7 mouse cellular contexts compared by ENCODE assay signal in genomic region chr4:95636937-95637749, GRCm38 (mm10).
DNase-seq lines count a peak whose midpoint lies in the region; ATAC-seq and TF ChIP-seq lines count a peak whose summit lies in the region.

No protein-coding gene starts in this region.

- TF ChIP-seq CTCF in cerebellum, adult 2 months (IDR thresholded peaks at IDR 0.05; ENCODE audit: borderline replicate concordance, insufficient read depth, low read depth, low read length) = no peak

- no peak overlapping the region for H3K4me3 ChIP-seq in cerebellum, adult 2 months (replicated peaks; ENCODE audit: insufficient read depth, low read depth, low read length)
- H3K4me3 ChIP-seq in intestine, embryonic 16.5 days (ENCODE audit: low read length) = no peak overlapping the region

- H3K9me3 ChIP-seq in intestine, embryonic 16.5 days (ENCODE audit: control insufficient read depth, low read length) = no peaks in the 10 kb centered on the region

- intact Hi-C loops in left cerebral cortex, postnatal 4 days (cut with DNase I) = no loop called here

- ATAC-seq in intestine, embryonic 16.5 days = peak; percentile 79
- ATAC-seq in inflammation-experienced regulatory T-cells, adult 6 months = no peak

- TF ChIP-seq POLR2A in cerebellum, adult 2 months (IDR thresholded peaks at IDR 0.05; ENCODE audit: borderline replicate concordance, insufficient read depth, low read length) = peak; percentile 15; the same call in 1 of the 2 replicates

- 8% methylated on average over 7 of the region's 7 CpGs for WGBS in cerebellum, adult 2 months
- 28% methylated on average over 7 of the region's 7 CpGs for WGBS in intestine, embryonic 16.5 days

- DNase-seq in adipocyte (ENCODE audit: low spot score) = peak; percentile 81
- DNase-seq in cerebellum, adult 2 months = peak; percentile 83 to 89
- DNase-seq in gastrocnemius, postnatal 25 days = peak; percentile 78
- peak; percentile 51 for DNase-seq in left cerebral cortex, postnatal 4 days
- peak; percentile 53 for DNase-seq in ovary, adult 18-20 months (ENCODE audit: low spot score)

- H3K9ac ChIP-seq in intestine, embryonic 16.5 days (ENCODE audit: low read depth, low read length) = no peak overlapping the region

- peaks cover 11% of the 10 kb centered on the region; the same call in 1 of the 2 replicates for H3K4me1 ChIP-seq in cerebellum, adult 2 months (ENCODE audit: control insufficient read depth, insufficient read depth, low read length)
- peaks cover 13% of the 10 kb centered on the region for H3K4me1 ChIP-seq in intestine, embryonic 16.5 days (ENCODE audit: control insufficient read depth, insufficient read depth, low read length)

- H3K36me3 ChIP-seq in intestine, embryonic 16.5 days (ENCODE audit: control insufficient read depth, insufficient read depth, low read length) = no peaks in the 10 kb centered on the region

- H3K27me3 ChIP-seq in cerebellum, adult 2 months (ENCODE audit: control insufficient read depth, insufficient read depth, low read length) = no peaks in the 10 kb centered on the region
- no peaks in the 10 kb centered on the region for H3K27me3 ChIP-seq in intestine, embryonic 16.5 days (replicated peaks; ENCODE audit: control insufficient read depth, insufficient read depth, low read length)

- H3K27ac ChIP-seq in cerebellum, adult 2 months (ENCODE audit: insufficient read depth, low read length) = peak overlapping the region; percentile 71
- H3K27ac ChIP-seq in intestine, embryonic 16.5 days (ENCODE audit: low read length) = peak overlapping the region; percentile 65

- H3K4me2 ChIP-seq in intestine, embryonic 16.5 days (ENCODE audit: low read depth, low read length) = peak overlapping the region; percentile 17
